8 mouse cellular contexts compared by ENCODE assay signal in genomic region chr5:137649669-137650571, GRCm38 (mm10). TPM values are rescaled to one million over a fixed set of nuclear protein-coding genes. Genes with fewer than 3 reads are reported as not detected.
DNase-seq lines count a peak whose midpoint lies in the region; ATAC-seq and TF ChIP-seq lines count a peak whose summit lies in the region.

No protein-coding gene starts in this region.

- peaks cover 16% of the 10 kb centered on the region for H3K27me3 ChIP-seq in embryonic facial prominence, embryonic 13.5 days
- H3K27me3 ChIP-seq in intestine, postnatal 0 days (replicated peaks; ENCODE audit: control insufficient read depth, insufficient read depth, low read length) = peaks cover 11% of the 10 kb centered on the region
- peaks cover 14% of the 10 kb centered on the region for H3K27me3 ChIP-seq in neural tube, embryonic 14.5 days (ENCODE audit: control insufficient read depth, insufficient read depth, low read length)

- peaks cover 43% of the 10 kb centered on the region for H3K4me1 ChIP-seq in embryonic facial prominence, embryonic 13.5 days
- no peaks in the 10 kb centered on the region for H3K4me1 ChIP-seq in intestine, postnatal 0 days (replicated peaks; ENCODE audit: control insufficient read depth, insufficient read depth, low read length)
- peaks cover 14% of the 10 kb centered on the region; the same call in 1 of the 2 replicates for H3K4me1 ChIP-seq in neural tube, embryonic 14.5 days (ENCODE audit: control insufficient read depth, insufficient read depth, low read length)

- H3K27ac ChIP-seq in embryonic facial prominence, embryonic 13.5 days = no peak overlapping the region
- no peak overlapping the region for H3K27ac ChIP-seq in intestine, postnatal 0 days (ENCODE audit: low read depth, low read length)
- no peak overlapping the region for H3K27ac ChIP-seq in neural tube, embryonic 14.5 days (ENCODE audit: low read depth, low read length)

- H3K36me3 ChIP-seq in embryonic facial prominence, embryonic 13.5 days = peaks cover 29% of the 10 kb centered on the region
- peaks cover 23% of the 10 kb centered on the region for H3K36me3 ChIP-seq in intestine, postnatal 0 days (ENCODE audit: control insufficient read depth, insufficient read depth)
- peaks cover 5% of the 10 kb centered on the region; the same call in 1 of the 2 replicates for H3K36me3 ChIP-seq in neural tube, embryonic 14.5 days (ENCODE audit: control insufficient read depth, insufficient read depth, low read length)

- peak; percentile 38 to 56 for DNase-seq in kidney, postnatal 4 days
- no peak for DNase-seq in kidney, adult 8-10 months
- DNase-seq in cerebellum, postnatal 36 days = no peak
- no peak for DNase-seq in left cerebral cortex, adult 8-10 months (ENCODE audit: low spot score in 2 of 2)

- 19% methylated on average over 18 of the region's 18 CpGs for WGBS in embryonic facial prominence, embryonic 13.5 days
- WGBS in intestine, postnatal 0 days = 13% methylated on average over 18 of the region's 18 CpGs
- WGBS in neural tube, embryonic 14.5 days = 21% methylated on average over 18 of the region's 18 CpGs

- TF ChIP-seq CTCF in intestine, postnatal 0 days (IDR thresholded peaks at IDR 0.05; ENCODE audit: low read depth) = no peak

- ATAC-seq in embryonic facial prominence, embryonic 13.5 days (ENCODE audit: insufficient number of reproducible peaks, insufficient read depth, low FRiP score, low TSS enrichment, low read depth) = no peak
- no peak for ATAC-seq in intestine, postnatal 0 days
- no peak for ATAC-seq in neural tube, embryonic 14.5 days (ENCODE audit: low read depth)
- no peak for ATAC-seq in cerebellum, adult (ENCODE audit: insufficient number of reproducible peaks, low FRiP score, low TSS enrichment)

- no peak overlapping the region for H3K4me3 ChIP-seq in embryonic facial prominence, embryonic 13.5 days
- H3K4me3 ChIP-seq in intestine, postnatal 0 days (ENCODE audit: low read depth, low read length) = no peak overlapping the region
- H3K4me3 ChIP-seq in neural tube, embryonic 14.5 days (ENCODE audit: low read depth, low read length) = no peak overlapping the region

- H3K9me3 ChIP-seq in embryonic facial prominence, embryonic 13.5 days = no peaks in the 10 kb centered on the region
- H3K9me3 ChIP-seq in intestine, postnatal 0 days (ENCODE audit: control insufficient read depth) = no peaks in the 10 kb centered on the region
- no peaks in the 10 kb centered on the region for H3K9me3 ChIP-seq in neural tube, embryonic 14.5 days (ENCODE audit: control insufficient read depth, low read length)

- H3K9ac ChIP-seq in embryonic facial prominence, embryonic 13.5 days = peak overlapping the region; percentile 36; the same call in 1 of the 2 replicates
- H3K9ac ChIP-seq in intestine, postnatal 0 days (ENCODE audit: low read depth, low read length) = no peak overlapping the region; the same call in 1 of the 2 replicates
- 0 out of 2 replicates have a peak overlapping the region, but pooled peaks have one; percentile 21 for H3K9ac ChIP-seq in neural tube, embryonic 14.5 days (replicated peaks; ENCODE audit: low read depth, low read length)

- H3K4me2 ChIP-seq in embryonic facial prominence, embryonic 13.5 days = peak overlapping the region; percentile 36
- H3K4me2 ChIP-seq in intestine, postnatal 0 days (replicated peaks; ENCODE audit: low read depth) = peak overlapping the region; percentile 49
- H3K4me2 ChIP-seq in neural tube, embryonic 14.5 days (ENCODE audit: low read depth, low read length) = no peak overlapping the region

RNA-seq across cellular contexts. Expression of gene Irs3, which starts 4.4 kb away (rescaled TPM):
- polyA plus RNA-seq in embryonic facial prominence, embryonic 13.5 days (2015; fragmentation: Nextera tagmentation; extraction: Ambion mirVana) = 0.26 and 0.32 TPM in 2 replicates
- polyA plus RNA-seq in intestine, postnatal 0 days (2015; fragmentation: Nextera tagmentation; extraction: Ambion mirVana) = 0.09 and 0.18 TPM in 2 replicates
- 0.31 TPM in 1 of 2 replicates, not detected in the other for polyA plus RNA-seq in neural tube, embryonic 14.5 days (2014; fragmentation: Nextera tagmentation; extraction: Ambion mirVana)
- total RNA-seq in left cerebral cortex, adult 8-10 months (2022) = under 1 TPM in 2 of 4 experiments, not detected in 2; 0.18 to 0.26 TPM

RNA-seq across cellular contexts. Expression of gene Sap25, which starts 8.8 kb away (rescaled TPM):
- 7.0 and 8.6 TPM in 2 replicates for polyA plus RNA-seq in embryonic facial prominence, embryonic 13.5 days (2015; fragmentation: Nextera tagmentation; extraction: Ambion mirVana)
- polyA plus RNA-seq in intestine, postnatal 0 days (2015; fragmentation: Nextera tagmentation; extraction: Ambion mirVana) = 2.3 and 4.8 TPM in 2 replicates
- 5.7 and 5.9 TPM in 2 replicates for polyA plus RNA-seq in neural tube, embryonic 14.5 days (2014; fragmentation: Nextera tagmentation; extraction: Ambion mirVana)
- 1 to 10 TPM in 3 of 4 experiments, under 1 TPM in 1; 0.91 to 5.9 (median 3.5) TPM for total RNA-seq in left cerebral cortex, adult 8-10 months (2022)

RNA-seq across cellular contexts. Expression of gene Gm20605, which starts 20.9 kb away (rescaled TPM):
- polyA plus RNA-seq in embryonic facial prominence, embryonic 13.5 days (2015; fragmentation: Nextera tagmentation; extraction: Ambion mirVana) = 7.9 and 8.2 TPM in 2 replicates
- polyA plus RNA-seq in intestine, postnatal 0 days (2015; fragmentation: Nextera tagmentation; extraction: Ambion mirVana) = 1.3 and 1.8 TPM in 2 replicates
- polyA plus RNA-seq in neural tube, embryonic 14.5 days (2014; fragmentation: Nextera tagmentation; extraction: Ambion mirVana) = 6.5 and 7.9 TPM in 2 replicates
- 10 to 100 TPM in 1 of 4 experiments, 1 to 10 TPM in 3; 5.6 to 11.5 (median 8.8) TPM for total RNA-seq in left cerebral cortex, adult 8-10 months (2022)

RNA-seq across cellular contexts. Expression of gene Lrch4, which starts 21.0 kb away (rescaled TPM):
- polyA plus RNA-seq in embryonic facial prominence, embryonic 13.5 days (2015; fragmentation: Nextera tagmentation; extraction: Ambion mirVana) = 31.5 and 33.9 TPM in 2 replicates
- 31.5 and 31.6 TPM in 2 replicates for polyA plus RNA-seq in intestine, postnatal 0 days (2015; fragmentation: Nextera tagmentation; extraction: Ambion mirVana)
- polyA plus RNA-seq in neural tube, embryonic 14.5 days (2014; fragmentation: Nextera tagmentation; extraction: Ambion mirVana) = 16.0 and 18.4 TPM in 2 replicates
- total RNA-seq in left cerebral cortex, adult 8-10 months (2022) = 10 to 100 TPM in 3 of 4 experiments, 1 to 10 TPM in 1; 9.5 to 18.0 (median 16.0) TPM

RNA-seq across cellular contexts. Expression of gene Fbxo24, which starts 21.1 kb away (rescaled TPM):
- 0.13 TPM in 1 of 2 replicates, not detected in the other for polyA plus RNA-seq in embryonic facial prominence, embryonic 13.5 days (2015; fragmentation: Nextera tagmentation; extraction: Ambion mirVana)
- 0.16 and 0.25 TPM in 2 replicates for polyA plus RNA-seq in intestine, postnatal 0 days (2015; fragmentation: Nextera tagmentation; extraction: Ambion mirVana)
- polyA plus RNA-seq in neural tube, embryonic 14.5 days (2014; fragmentation: Nextera tagmentation; extraction: Ambion mirVana) = 0.19 TPM in 1 of 2 replicates, not detected in the other
- under 1 TPM; 0.16 to 0.28 (median 0.20) TPM for total RNA-seq in left cerebral cortex, adult 8-10 months (2022)

Comparison
In these comparisons a context has a peak if more than half of its experiments do, and no peak if none do; other contexts are left out.
1. DNase-seq: peak in kidney, postnatal 4 days (2 of 2); none in kidney, adult 8-10 months (0 of 2), cerebellum, postnatal 36 days (0 of 2) and left cerebral cortex, adult 8-10 months (0 of 2).